Mouse (Mus musculus): ENCODE measurements around the gene Acy3. TPM values are rescaled to one million over a fixed set of nuclear protein-coding genes. Genes with fewer than 3 reads are reported as not detected.
"Not testable (repeated sequence)": the region's sequence is repeated elsewhere in the genome, so short reads cannot be mapped to it uniquely, and the experiment has no call there.

Gene Acy3
- polyA plus RNA-seq, 1 experiment from 2014 or later, result 4.3 TPM

DNA sequence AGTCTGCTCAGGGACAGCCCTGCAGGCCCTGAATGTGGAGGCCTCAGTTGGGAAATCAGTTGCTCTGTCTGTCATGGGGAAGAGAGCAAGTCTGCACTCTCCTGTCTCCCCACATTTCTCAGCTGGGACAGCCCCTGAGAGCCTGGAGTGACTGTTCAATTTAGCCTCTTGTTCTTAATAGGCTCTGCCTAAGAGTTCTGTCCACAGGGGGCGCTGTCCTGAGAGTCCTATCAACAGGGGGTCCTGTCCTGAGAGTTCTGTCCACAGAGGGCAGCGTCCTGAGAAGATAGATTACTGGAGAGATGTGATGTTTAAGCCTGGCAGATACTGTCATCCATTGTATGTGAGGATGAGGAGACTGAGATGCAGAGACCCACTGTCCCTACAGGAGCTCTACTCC, 23.9 kb upstream of the Acy3 start:
- no peak for DNase-seq (ENCODE audit: low spot score)

DNA sequence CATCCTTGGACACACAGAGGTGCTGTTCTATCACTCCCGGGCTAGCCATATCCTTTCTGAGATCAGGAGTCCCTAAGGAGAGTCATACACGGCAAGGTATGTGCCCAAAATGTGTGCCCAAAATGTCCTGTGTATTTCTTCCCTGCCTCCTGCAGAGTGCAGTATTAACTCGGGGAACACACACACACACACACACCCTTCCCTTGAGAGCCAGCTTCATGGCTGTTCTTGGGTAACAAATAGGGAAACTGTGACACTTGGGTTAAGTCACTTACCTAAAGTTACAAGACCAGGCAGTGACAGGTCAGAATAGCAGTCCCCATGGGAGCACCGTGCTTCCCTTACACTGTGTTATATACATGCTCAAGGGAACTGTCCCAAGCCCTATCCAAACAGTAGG, 22.3 kb upstream of the Acy3 start:
- no peaks in the 10 kb centered on the region for H3K4me1 ChIP-seq (ENCODE audit: control insufficient read depth, insufficient read depth, low read length)
- H3K27ac ChIP-seq (replicated peaks; ENCODE audit: low read depth, low read length), result no peak overlapping the region
- no peaks in the 10 kb centered on the region for H3K27me3 ChIP-seq (ENCODE audit: control insufficient read depth, insufficient read depth, low read length)
- no peak overlapping the region for H3K4me3 ChIP-seq (ENCODE audit: low read depth, low read length)
- ATAC-seq (ENCODE audit: insufficient number of reproducible peaks, low FRiP score, low TSS enrichment, low read depth) (no peak), DNase-seq (ENCODE audit: low spot score) (no peak)
- H3K9ac ChIP-seq (ENCODE audit: low read length), result no peak overlapping the region
- no peaks in the 10 kb centered on the region for H3K36me3 ChIP-seq (ENCODE audit: control insufficient read depth, insufficient read depth, low read length)
- 77% methylated on average over 4 of the region's 4 CpGs for WGBS
- H3K4me2 ChIP-seq (ENCODE audit: low read depth, severe bottlenecking), result no peak overlapping the region
- H3K9me3 ChIP-seq (ENCODE audit: control insufficient read depth, low read length), result no peaks in the 10 kb centered on the region

More for the DNA sequence above, 23.9 kb upstream of the Acy3 start:
- 20% methylated on average over 2 of the region's 2 CpGs for WGBS
- Histone ChIP-seq H3K9me3 (ENCODE audit: control insufficient read depth, low read length) (no peaks in the 10 kb centered on the region), H3K9ac (ENCODE audit: low read length) (no peak overlapping the region), H3K4me2 (ENCODE audit: low read depth, severe bottlenecking) (no peak overlapping the region), H3K27me3 (ENCODE audit: control insufficient read depth, insufficient read depth, low read length) (no peaks in the 10 kb centered on the region), H3K4me3 (ENCODE audit: low read depth, low read length) (no peak overlapping the region), H3K36me3 (ENCODE audit: control insufficient read depth, insufficient read depth, low read length) (no peaks in the 10 kb centered on the region), H3K4me1 (ENCODE audit: control insufficient read depth, insufficient read depth, low read length) (no peaks in the 10 kb centered on the region), H3K27ac (replicated peaks; ENCODE audit: low read depth, low read length) (no peak overlapping the region)
- ATAC-seq (ENCODE audit: insufficient number of reproducible peaks, low FRiP score, low TSS enrichment, low read depth), result no peak

DNA sequence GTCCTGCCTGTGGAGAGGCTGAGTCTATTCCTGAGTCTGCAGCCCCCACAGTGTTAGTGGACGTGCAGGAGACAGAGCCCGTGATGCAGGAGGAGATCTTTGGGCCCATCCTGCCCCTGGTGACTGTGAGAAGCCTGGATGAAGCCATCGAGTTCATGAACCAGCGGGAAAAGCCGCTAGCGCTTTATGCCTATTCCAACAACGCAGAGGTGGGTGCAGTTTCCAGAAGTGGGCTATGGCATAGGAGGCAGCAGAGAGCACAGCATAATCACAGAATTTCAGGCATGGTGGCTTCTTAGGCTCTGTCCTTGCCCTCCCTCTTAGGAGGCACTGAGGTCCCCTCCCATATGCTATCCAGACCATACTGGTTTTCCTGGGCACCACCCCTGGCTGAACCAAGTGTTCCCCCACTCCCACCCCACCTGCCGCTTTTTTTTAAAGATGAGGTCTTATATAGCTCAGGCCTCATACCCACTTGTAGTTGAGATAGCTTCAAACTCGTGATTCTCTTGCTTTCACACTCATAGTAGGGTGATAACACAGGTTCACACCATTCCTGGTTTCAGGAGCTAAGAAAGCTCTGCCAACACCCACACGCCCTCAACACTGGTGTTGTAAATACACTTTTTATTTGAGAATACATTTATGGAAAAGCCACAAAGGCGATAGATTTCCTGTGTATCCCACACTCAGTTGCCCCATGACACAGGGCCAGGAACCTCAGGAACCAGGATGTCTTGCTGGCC, 19.9 kb upstream of the Acy3 start:
- H3K4me1 ChIP-seq (ENCODE audit: control insufficient read depth, insufficient read depth, low read length), result no peaks in the 10 kb centered on the region
- ATAC-seq (ENCODE audit: insufficient number of reproducible peaks, low FRiP score, low TSS enrichment, low read depth) (no peak), DNase-seq (ENCODE audit: low spot score) (no peak)
- no peaks in the 10 kb centered on the region for H3K9me3 ChIP-seq (ENCODE audit: control insufficient read depth, low read length)
- 73% methylated on average over 11 of the region's 11 CpGs for WGBS
- no peak overlapping the region for H3K4me2 ChIP-seq (ENCODE audit: low read depth, severe bottlenecking)
- H3K4me3 ChIP-seq (ENCODE audit: low read depth, low read length), result no peak overlapping the region
- no peak overlapping the region for H3K27ac ChIP-seq (replicated peaks; ENCODE audit: low read depth, low read length)
- H3K27me3 ChIP-seq (ENCODE audit: control insufficient read depth, insufficient read depth, low read length), result no peaks in the 10 kb centered on the region
- H3K9ac ChIP-seq (ENCODE audit: low read length), result no peak overlapping the region
- no peaks in the 10 kb centered on the region for H3K36me3 ChIP-seq (ENCODE audit: control insufficient read depth, insufficient read depth, low read length)

DNA sequence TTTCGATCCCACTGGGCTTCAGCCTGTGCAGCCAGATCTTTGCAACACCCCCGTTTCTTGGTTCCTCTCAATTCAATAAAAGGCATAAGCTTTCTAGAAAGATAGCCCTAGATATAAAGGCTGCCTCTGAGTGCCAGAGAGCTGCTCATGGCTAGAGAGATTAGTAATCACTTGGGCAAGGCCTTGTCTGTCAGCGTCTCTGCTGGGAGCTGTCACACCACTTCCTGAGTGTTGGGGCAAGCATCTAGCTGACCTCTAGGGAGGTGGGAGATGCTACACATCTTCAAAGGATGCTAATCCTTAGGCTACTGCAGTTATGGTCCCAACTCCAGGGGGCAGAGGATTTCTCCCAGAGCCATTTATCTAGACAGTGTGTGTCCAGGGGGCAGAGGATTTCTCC, 19.1 kb upstream of the Acy3 start:
- Histone ChIP-seq H3K4me1 (ENCODE audit: control insufficient read depth, insufficient read depth, low read length) (0 out of 2 replicates have a peak, but pooled peaks cover under 1% of the 10 kb centered on the region), H3K9ac (ENCODE audit: low read length) (no peak overlapping the region), H3K9me3 (ENCODE audit: control insufficient read depth, low read length) (no peaks in the 10 kb centered on the region), H3K36me3 (ENCODE audit: control insufficient read depth, insufficient read depth, low read length) (no peaks in the 10 kb centered on the region), H3K4me2 (ENCODE audit: low read depth, severe bottlenecking) (no peak overlapping the region), H3K27me3 (ENCODE audit: control insufficient read depth, insufficient read depth, low read length) (no peaks in the 10 kb centered on the region), H3K27ac (replicated peaks; ENCODE audit: low read depth, low read length) (no peak overlapping the region), H3K4me3 (ENCODE audit: low read depth, low read length) (no peak overlapping the region)
- 57% methylated on average over 3 of the region's 3 CpGs for WGBS
- DNase-seq (ENCODE audit: low spot score) (no peak), ATAC-seq (ENCODE audit: insufficient number of reproducible peaks, low FRiP score, low TSS enrichment, low read depth) (no peak)

DNA sequence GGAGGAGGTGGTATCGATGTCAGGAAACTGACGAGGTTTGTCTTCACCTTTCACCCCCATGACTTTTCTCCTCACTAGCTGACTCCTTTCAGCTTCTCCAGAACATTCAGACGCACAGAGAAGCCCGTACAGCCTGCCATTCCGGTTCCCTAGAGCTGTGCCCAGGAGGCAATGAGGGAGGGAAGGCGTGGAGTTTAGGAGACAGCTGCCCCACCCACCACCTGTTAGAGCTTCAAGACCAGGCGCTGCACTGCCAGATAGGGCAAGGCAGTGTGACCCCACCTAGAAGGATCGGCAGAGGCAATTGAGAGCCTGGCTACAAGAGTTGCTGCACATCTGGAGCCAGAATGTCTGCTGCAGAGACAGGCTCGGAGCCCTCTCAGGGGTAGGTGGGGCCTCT, 14.1 kb upstream of the Acy3 start, which contains the start of gene Aldh3b2:
Aldh3b2 (plus strand) TSS at position 100 of the 400 bp plus-strand sequence.
- H3K36me3 ChIP-seq (ENCODE audit: control insufficient read depth, insufficient read depth, low read length), result no peaks in the 10 kb centered on the region
- no peaks in the 10 kb centered on the region for H3K9me3 ChIP-seq (ENCODE audit: control insufficient read depth, low read length)
- H3K27me3 ChIP-seq (ENCODE audit: control insufficient read depth, insufficient read depth, low read length), result no peaks in the 10 kb centered on the region
- no peak within 1 kb of the TSS for H3K9ac ChIP-seq (ENCODE audit: low read length)
- H3K27ac ChIP-seq (replicated peaks; ENCODE audit: low read depth, low read length), result no peak within 1 kb of the TSS
- DNase-seq (ENCODE audit: low spot score) (peak; percentile 47), ATAC-seq (ENCODE audit: insufficient number of reproducible peaks, low FRiP score, low TSS enrichment, low read depth) (no peak)
- no peak within 1 kb of the TSS for H3K4me2 ChIP-seq (ENCODE audit: low read depth, severe bottlenecking)
- H3K4me3 ChIP-seq (ENCODE audit: low read depth, low read length), result no peak within 1 kb of the TSS
- 0 out of 2 replicates have a peak, but pooled peaks cover 2% of the 10 kb centered on the region for H3K4me1 ChIP-seq (ENCODE audit: control insufficient read depth, insufficient read depth, low read length)
- 25% methylated on average over 9 of the region's 9 CpGs for WGBS

DNA sequence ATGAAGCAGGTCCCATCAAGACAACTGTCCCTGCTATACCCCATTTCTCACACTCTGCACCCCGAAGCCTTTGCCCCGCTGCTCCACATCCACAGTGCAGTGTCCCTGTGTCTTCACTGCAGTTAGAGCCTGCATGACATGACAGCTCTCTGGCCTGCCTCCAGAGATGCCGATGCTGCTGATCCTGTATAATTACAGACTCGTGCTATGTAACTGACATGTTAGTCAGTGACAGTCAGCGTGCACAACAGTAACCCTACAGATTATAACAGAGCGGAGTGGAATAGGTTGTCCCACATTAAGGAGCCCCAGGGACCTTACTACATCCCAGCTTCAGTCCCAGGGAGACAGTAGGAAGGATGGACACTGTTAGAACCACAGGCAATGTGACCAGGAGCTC, 11.8 kb upstream of the Acy3 start:
- not testable (repeated sequence) for H3K4me1 ChIP-seq (ENCODE audit: control insufficient read depth, insufficient read depth, low read length); H3K4me2 ChIP-seq (ENCODE audit: low read depth, severe bottlenecking); ATAC-seq (ENCODE audit: insufficient number of reproducible peaks, low FRiP score, low TSS enrichment, low read depth); H3K9ac ChIP-seq (ENCODE audit: low read length); H3K9me3 ChIP-seq (ENCODE audit: control insufficient read depth, low read length); H3K27ac ChIP-seq (replicated peaks; ENCODE audit: low read depth, low read length); H3K36me3 ChIP-seq (ENCODE audit: control insufficient read depth, insufficient read depth, low read length); H3K4me3 ChIP-seq (ENCODE audit: low read depth, low read length); H3K27me3 ChIP-seq (ENCODE audit: control insufficient read depth, insufficient read depth, low read length); DNase-seq (ENCODE audit: low spot score)
- WGBS, result 86% methylated on average over 6 of the region's 6 CpGs

DNA sequence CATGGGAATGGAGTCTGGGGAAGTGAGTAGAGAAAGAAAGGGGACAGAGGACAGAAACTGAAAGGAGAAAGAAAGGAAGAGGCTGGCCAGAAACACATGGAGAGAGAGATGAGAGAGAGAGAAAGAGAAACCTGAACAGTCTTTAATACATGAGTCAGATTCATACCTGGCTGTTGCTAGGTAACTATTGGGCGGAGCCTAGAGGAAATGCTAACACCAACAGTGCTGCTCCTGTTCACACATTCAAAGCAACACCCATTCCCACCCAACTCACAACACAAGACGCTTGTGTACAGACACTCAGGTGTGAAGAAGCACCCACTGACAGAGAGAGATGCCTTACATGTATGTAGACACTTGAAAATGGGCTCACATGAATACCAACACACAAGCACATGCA, 10.5 kb upstream of the Acy3 start:
- 0 out of 2 replicates have a peak, but pooled peaks cover 2% of the 10 kb centered on the region for H3K4me1 ChIP-seq (ENCODE audit: control insufficient read depth, insufficient read depth, low read length)
- H3K9me3 ChIP-seq (ENCODE audit: control insufficient read depth, low read length), result no peaks in the 10 kb centered on the region
- H3K9ac ChIP-seq (ENCODE audit: low read length), result no peak overlapping the region
- H3K4me2 ChIP-seq (ENCODE audit: low read depth, severe bottlenecking), result no peak overlapping the region
- WGBS, result 69% methylated on average over 2 of the region's 2 CpGs
- H3K27me3 ChIP-seq (ENCODE audit: control insufficient read depth, insufficient read depth, low read length), result no peaks in the 10 kb centered on the region
- H3K36me3 ChIP-seq (ENCODE audit: control insufficient read depth, insufficient read depth, low read length), result no peaks in the 10 kb centered on the region
- H3K27ac ChIP-seq (replicated peaks; ENCODE audit: low read depth, low read length), result no peak overlapping the region
- ATAC-seq (ENCODE audit: insufficient number of reproducible peaks, low FRiP score, low TSS enrichment, low read depth) (no peak), DNase-seq (ENCODE audit: low spot score) (no peak)
- H3K4me3 ChIP-seq (ENCODE audit: low read depth, low read length), result no peak overlapping the region

DNA sequence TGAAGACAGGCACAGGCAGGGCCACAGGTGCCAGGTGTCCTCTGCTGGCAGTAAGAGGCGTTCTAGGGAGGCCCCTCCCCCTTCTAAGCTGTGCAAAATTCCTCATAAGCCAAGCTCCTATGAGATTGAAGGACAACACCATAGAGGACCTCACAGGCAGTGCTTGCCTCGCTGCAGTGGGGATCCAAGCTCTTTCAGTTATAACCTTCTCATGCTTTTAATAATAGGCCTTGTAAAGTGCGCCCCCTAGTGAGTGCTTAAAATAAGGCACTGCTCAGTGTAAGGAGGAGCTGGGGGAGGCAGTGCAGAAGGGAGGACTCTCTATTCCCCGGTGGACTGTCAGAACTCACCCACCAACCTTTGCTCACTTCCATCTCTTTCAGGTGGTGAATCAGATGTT, 6.1 kb upstream of the Acy3 start:
- ATAC-seq (ENCODE audit: insufficient number of reproducible peaks, low FRiP score, low TSS enrichment, low read depth) (peak; percentile 69; the same call in 1 of the 2 replicates), DNase-seq (ENCODE audit: low spot score) (peak; percentile 86)
- Histone ChIP-seq H3K4me1 (ENCODE audit: control insufficient read depth, insufficient read depth, low read length) (0 out of 2 replicates have a peak, but pooled peaks cover 2% of the 10 kb centered on the region), H3K27ac (replicated peaks; ENCODE audit: low read depth, low read length) (no peak overlapping the region), H3K27me3 (ENCODE audit: control insufficient read depth, insufficient read depth, low read length) (no peaks in the 10 kb centered on the region), H3K4me3 (ENCODE audit: low read depth, low read length) (no peak overlapping the region), H3K36me3 (ENCODE audit: control insufficient read depth, insufficient read depth, low read length) (no peaks in the 10 kb centered on the region), H3K9ac (ENCODE audit: low read length) (no peak overlapping the region), H3K9me3 (ENCODE audit: control insufficient read depth, low read length) (no peaks in the 10 kb centered on the region), H3K4me2 (ENCODE audit: low read depth, severe bottlenecking) (no peak overlapping the region)
- WGBS, result 9% methylated on average over 4 of the region's 4 CpGs
